Mouse (Mus musculus): ENCODE measurements around the gene Gm10842.
A peak's percentile ranks its signal among the peaks of the same experiment; 100 is the strongest.
"Not testable (repeated sequence)": the region's sequence is repeated elsewhere in the genome, so short reads cannot be mapped to it uniquely, and the experiment has no call there.

Gene Gm10842

DNA sequence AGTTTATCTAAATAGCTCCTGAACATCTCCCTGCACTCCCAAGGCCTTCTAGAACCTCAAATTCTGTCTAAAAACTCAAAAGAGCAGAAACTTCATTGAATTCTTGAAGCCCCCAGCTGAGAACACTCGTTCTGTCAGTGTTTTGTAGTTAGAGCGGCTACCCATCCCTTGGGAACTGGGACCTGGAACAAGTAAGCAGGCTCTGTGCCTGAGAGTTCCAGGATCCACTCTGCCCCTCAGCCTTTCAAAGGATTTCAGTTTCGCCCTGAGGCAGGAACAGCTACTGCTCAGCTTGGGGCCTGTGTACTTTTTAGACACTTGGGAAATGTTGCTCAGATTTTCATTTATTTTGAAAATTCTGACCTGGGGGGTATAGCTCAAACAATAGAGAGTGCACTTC is at the start of gene Gm10842:
TSS of gene Gm10842 (plus strand) at position 301 of the 400 bp plus-strand sequence.
- no peak for DNase-seq (ENCODE audit: low spot score)

DNA sequence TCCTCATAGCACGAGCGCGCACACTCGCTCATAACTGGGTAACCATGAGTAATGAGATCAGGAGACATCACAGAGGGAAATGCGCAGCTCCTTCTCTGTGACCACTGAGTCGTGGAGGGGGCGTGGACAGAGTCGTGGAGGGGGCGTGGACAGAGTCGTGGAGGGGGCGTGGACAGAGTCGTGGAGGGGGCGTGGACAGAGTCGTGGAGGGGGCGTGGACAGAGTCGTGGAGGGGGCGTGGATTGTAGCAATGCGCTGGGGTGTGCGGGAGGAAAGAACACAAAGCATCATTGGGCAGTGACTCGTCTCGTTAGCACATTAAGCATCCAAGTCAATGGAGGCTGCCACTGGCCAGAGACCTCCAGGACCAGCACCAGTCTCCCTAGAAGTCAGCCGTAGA is 34.2 kb upstream of the Gm10842 start:
- not testable (repeated sequence) for DNase-seq (ENCODE audit: low spot score)

DNA sequence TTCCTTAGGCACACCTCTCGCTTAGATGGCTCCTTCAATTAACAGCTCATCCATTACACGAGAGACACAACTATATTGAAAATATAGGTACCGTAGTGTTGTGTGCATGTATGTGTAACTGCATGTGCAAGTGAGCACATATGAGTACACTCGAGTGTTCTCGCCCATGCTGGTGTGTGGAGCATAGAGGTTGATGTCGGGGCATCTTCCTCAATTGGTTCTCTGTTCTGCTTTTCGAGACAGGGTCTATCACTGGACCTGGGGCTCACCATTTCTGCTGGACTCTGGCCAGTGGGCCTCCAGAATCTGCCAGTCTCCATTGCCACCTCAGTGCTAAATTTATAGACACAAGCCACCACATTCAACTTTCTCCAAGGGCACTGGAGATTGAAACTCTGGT is 28.9 kb upstream of the Gm10842 start:
- no peak for DNase-seq (ENCODE audit: low spot score)

DNA sequence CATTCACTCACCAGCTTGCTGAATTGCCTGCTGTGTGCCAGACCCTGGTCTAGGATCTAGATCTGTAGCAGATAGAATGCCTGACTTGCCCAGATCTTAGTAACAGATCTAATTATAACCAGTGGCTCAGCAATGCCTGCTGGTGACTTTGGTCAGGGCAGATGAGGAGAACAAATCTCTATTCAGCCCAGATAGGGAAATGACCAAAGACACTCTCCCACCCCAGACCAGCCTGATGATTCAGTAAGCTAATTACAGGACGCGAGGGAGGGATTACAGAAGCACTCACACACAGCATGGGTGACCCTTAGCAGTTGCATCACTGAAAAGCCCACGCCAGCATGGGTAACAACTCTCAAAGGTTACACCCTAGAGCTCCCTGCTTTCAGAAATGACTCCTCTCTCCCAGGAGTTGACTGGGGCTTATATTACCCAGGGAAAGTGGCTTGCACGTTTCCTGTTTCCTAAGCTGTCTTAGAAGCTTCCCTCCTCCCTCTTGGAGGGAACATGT is 26.1 kb upstream of the Gm10842 start:
- DNase-seq (ENCODE audit: low spot score): no peak

DNA sequence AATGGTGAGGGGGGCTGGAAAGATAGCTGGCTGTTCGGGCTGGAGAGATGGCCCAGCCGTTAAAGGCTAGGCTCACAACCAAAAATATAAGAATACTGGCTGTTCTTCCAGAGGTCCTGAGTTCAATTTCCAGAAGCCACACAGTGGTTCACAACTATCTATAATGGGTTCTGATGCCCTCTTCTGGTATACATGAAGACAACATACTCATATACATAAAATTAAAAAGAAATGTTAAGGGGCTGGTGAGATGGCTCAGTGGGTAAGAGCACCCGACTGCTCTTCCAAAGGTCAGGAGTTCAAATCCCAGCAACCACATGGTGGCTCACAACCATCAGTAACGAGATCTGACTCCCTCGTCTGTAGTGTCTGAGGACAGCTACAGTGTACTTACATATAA is 24.9 kb upstream of the Gm10842 start:
- DNase-seq (ENCODE audit: low spot score): not testable (repeated sequence)

DNA sequence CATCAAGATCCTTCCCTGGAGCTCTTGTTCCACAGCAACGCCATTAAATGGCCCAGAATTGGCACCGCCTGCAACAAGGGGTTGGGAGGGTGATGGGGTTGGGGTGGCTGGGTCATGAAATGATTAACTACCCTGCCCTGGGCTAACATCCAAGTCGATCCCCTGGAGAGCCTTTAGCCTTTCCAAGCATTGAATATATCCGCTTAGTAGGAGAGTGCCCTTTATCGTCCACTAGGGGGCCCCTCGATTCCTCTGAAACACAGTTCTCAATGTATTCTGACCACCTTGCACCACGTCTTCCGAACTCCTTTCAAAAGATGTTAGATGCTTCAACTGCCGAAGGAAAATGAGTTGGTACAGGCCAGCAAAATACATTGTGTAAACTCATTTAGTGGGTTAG is 22.7 kb upstream of the Gm10842 start:
- peak; percentile 26 for DNase-seq (ENCODE audit: low spot score)

DNA sequence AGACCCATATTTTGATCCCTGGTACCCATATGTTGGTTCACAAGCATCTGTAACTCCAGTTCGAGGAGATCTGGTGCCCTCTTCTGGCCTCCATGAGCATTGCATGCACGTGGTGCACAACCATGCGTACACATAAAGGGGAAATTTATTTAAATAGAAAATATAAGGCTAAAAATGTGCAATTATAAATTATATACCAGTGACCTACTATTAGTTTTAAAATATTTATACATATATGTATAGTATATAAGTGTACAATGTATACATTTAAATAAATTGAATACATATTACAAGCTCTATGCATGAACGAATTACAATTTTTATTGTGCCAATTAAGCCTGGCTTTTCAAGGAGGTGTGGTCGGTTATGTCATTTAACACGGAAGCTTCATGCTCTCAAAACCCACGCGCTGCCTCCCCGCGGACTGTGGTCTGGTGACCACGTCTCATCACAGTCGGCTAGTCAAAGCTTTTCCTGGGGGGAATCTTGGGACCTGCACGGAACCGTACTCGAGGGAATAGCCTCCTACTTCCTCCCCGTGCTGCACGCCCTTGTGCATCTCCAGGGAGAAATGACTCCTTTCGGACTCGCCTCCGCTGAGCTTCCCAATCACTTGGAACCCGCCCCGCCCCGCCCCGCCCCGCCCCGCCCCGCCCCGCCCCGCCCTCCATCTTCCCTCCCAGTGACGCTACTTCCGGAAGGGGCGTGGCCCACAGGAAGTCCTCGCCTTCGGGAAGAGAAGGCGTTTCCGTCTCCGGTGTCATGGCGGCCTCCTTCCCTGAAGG is 20.8 kb upstream of the Gm10842 start, which contains the start of gene Mettl2:
TSS of gene Mettl2 (plus strand) at position 691 of the 785 bp plus-strand sequence.
- peak; percentile 71 for DNase-seq (ENCODE audit: low spot score)

DNA sequence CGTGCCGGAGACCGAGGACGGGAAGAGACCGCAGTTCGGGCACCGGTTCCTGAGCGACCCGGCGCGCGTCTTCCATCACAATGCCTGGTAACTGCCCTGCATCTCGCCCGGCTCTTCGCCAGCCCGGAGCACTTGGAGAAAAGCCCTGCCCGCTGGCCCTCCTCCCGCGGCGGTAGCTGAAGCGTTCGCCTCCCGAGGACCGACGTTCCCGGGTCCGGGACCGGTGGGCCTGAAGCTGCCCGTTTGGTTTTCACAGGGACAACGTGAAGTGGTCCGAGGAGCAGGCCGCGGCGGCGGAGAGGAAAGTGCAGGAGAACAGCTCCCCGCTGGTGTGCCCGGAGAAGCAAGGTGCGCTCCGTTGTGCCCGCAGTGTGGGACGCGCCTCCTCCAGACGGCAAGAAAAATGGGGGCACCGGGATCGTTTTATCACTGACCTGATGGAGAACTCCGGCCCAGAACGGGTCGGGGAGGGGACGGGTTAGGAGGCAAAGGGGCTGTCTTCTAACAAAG is 20.1 kb upstream of the Gm10842 start:
- DNase-seq (ENCODE audit: low spot score): no peak

DNA sequence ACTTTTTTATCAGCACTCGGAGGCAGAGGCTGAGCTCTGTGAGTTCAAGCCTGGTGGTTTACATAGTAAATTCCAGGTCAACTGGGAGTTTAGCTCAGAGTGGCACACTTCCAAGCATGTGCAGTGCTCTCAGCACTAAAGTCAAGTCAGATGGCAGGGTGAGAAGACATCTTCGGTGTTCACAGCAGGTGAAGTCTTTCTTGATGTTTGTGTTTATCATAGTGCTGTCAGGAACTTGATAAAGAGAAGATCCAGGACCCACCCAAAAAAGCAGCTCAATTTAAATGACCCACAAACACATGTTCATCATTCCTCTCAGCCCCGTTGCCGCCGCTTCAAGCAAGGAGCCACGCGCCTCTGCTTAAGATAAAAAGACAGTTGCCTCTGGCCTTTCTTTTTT is 11.0 kb upstream of the Gm10842 start:
- no peak for DNase-seq (ENCODE audit: low spot score)

DNA sequence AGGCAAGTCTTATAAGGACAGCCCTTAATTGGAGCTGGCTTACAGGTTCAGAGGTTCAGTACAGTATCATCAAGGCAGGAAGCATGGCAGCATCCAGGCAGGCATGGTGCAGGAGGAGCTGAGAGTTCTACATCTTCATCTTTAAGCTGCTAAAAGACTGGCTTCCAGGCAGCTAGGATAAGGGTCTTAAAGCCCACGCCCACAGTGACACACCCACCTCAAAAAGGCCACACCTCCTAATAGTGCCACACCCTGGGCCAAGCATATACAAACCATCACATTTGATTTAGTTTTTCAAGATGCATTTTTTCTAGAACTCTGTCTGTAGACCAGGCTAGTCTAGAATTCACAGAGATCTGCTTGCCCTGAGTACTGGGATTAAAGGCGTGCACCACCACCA is 9.4 kb upstream of the Gm10842 start:
- not testable (repeated sequence) for DNase-seq (ENCODE audit: low spot score)

DNA sequence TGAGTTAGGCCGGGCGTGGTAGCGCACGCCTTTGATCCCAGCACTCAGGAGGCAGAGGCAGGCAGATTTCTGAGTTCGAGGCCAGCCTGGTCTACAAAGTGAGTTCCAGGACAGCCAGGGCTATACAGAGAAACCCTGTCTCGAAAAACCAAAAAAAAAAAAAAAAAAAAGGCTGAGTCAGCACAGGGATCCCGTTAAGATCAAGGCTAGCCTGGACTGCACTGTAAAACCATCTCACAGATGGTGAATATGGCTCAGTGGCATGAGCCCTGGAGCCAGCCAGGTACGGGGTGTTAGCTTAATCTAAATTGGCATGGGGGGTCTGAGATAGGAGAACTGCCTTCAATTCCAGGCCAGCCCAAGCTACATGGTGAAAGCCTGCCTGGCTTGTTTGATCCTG is 6.2 kb upstream of the Gm10842 start:
- DNase-seq (ENCODE audit: low spot score): not testable (repeated sequence)

DNA sequence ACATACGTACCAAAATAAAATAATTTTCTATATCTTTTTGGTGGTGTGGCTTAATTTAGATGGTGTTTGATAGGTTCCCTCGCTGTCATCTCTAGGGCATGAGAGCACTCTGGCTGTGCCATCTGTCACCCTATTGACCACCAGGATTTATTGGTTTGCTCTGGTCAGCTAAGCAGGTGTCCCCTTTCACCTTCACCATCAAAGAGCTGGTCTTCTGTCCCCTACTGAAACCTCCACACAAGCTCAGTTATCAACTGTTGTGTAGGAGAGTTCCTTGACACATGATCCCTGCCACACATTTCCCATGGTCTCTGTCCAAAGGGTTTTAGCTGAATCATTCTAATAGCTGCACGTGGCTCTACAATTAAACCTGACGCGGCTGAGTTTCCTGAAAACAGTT is 5.6 kb upstream of the Gm10842 start:
- DNase-seq (ENCODE audit: low spot score): no peak

DNA sequence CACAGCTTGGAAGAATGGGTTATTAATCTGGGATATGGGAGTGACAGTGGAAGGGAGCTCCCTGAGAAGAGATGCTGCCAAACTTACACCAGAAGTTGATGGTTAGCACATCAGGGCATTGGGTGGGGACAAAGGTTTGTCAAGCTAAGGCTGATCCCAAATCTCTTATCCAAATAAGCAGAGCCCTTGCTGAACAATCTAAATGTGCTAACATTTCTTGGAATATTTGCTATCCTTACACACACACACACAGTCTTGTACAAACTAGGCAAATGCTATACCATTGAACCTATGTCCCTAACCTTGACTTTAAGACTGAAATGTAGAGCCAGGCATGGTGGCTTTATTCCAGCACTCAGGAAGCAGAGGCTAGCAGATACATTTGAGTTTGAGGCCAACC is 3.1 kb upstream of the Gm10842 start:
- DNase-seq (ENCODE audit: low spot score): no peak

DNA sequence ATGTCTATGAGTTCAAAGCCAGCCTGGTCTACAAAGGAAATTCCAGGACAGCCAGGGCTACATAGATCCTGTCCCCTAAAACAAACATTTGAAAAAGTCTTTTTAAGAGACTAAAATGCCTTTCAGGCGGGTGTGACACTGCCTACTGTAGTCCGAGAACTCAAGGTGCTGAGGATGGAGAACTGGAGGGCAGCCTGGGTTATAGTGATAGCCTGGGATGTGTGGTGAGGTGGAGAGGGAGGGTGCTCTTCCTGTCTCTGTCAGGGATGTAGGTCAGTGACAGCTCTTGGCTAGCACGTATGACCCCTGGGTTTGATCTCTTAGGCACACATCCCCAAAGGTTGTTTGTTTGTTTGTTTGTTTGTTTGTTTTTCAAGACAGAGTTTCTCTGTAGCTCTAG is 2.6 kb upstream of the Gm10842 start:
- no peak for DNase-seq (ENCODE audit: low spot score)

DNA sequence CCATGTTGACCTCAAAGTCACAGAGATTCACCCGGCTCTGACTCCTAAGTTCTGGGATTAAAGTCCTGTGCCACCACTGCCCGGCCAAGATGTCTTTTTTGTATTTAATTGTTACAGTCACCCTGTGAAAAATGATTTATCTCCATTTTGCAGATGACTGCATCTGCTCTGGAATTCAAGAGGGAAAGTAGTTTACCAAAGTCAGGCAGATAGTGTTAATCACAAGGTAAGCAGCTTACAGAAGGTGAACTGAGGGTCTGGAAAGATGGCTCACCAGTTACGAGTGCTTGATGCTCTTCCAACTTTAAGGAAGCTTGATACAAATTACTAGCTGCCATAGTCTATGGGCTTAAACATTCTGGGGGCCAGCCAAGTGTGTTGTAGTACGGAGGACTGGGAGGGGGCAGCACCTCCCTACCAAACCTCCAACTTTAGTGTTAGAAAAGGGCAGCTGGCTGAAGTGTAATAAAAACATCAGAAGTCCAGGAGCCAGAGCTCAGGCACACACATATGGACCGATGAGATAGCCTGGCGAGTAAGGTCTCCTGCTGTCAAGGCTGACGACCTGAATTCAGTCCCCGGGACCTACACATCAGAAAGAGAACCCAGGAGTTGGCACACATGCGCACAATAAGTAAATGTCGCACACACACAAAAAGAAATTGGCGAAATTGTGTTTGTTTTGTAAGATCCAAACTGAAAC is 2.0 kb upstream of the Gm10842 start:
- DNase-seq (ENCODE audit: low spot score): no peak

DNA sequence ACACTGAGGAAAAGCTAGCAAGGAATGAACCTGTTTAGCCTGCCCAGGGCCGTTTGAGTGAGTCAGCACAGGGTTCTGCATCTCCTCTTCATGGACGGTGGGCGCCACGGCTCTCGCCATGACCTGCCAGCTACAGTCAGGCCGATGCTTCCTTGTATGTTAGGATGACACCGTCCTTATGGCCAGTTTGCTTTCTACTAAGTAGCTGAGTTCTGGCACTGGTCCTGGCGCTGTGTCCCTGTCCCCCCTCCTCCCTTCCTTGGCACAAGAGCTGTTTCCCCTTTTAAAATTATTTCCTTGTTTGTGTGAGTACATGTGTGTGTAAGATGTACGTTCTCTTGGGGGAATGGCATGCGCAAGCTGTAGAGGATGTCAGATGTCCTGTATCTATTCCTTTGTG is 1.5 kb upstream of the Gm10842 start:
- DNase-seq (ENCODE audit: low spot score): no peak

DNA sequence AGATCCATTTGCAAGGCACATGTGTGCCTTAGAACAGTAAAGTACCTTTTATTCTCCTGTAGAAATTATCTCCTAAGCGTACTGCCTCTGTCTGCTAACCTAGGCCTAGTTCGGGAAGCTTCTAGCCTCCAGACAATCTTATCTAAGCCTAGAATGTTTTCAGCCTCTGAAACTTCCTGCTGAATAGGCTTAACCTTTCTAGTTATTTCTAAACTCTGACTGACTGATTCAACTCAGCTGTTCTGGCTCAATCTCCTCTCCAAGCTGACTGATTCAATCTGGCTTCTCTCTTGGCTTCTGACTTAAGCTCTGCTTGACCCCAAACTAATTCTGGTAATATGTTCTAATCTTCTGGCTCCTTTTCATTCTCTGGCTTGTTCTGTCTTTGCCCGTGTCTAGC is 2.7 kb downstream of the Gm10842 start:
- DNase-seq (ENCODE audit: low spot score): no peak

DNA sequence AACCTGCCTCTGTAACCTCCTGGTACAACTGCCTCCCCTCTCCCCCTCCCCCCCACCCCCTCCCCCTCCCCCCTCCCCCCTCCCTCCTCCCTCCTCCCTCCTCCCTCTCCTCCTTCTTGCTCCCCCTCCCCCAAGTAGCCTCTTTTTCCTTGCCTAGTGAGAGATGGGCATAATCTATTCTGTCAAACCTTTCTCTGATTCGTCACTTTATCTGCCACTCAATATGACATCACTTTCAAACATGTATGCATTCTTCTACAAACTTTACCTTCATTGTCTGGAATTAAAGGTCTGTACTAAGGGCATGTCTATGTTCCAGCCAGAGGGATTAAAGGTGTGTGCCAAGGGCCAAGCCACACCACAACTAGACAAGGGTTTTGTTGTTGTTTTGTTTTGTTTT is 3.1 kb downstream of the Gm10842 start:
- no peak for DNase-seq (ENCODE audit: low spot score)

DNA sequence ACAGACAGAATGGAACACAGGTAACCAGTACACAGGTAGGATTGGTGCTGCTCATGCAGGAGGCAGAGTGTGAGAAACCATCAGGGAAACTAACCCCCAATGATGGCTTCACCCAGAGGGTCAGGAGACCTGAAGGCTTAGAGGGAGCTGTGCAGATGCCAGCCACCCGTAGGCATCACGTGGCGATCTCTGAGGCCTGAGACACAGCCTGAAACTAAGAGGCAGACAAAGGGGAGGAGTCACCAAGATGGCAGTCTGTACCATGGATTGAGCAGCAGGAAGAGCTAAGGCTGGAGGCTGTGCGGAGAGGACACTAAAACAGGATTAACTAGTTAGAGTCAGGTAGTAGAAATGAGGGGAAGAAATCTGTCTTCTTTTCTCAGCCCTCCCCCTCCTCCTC is 4.0 kb downstream of the Gm10842 start:
- no peak for DNase-seq (ENCODE audit: low spot score)

DNA sequence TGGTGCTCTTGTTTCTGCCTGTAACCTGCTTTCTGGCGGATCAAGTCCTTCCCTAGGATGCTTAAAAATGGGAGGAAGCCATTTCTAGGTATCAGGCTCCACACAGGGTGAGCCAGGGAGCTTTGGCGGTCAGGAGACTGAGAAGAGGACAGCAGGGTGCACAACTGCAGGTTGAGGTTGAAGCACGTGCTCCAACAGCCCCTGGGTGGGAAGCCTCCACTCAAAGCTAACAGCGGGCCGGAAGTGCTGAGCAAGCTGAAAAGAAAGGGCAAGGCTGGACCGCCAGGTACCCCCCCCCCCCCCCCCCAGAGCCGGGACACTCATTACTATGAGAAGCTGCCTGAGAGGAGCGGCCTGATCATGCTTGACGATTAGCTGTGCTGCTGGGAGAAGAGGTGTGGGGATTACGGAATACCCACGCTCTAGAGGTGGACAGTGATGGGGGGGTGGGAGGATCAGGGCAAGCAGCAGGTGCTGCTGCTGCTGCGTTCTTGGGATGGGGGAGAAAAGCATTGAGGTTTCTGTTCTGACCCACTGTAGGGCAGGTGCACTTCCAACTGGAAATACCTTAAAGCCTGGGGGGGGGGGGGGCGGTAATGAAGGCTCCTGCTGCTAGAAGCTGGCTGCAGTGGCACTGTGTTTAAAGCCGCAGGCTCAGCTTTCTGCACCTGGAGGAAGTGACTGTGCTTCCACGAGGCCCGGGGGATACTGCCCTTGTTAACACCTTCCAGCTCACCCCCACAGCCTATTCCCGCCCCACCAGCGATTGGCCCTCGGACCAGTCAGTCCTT is 4.7 kb downstream of the Gm10842 start:
- DNase-seq (ENCODE audit: low spot score): peak; percentile 19

DNA sequence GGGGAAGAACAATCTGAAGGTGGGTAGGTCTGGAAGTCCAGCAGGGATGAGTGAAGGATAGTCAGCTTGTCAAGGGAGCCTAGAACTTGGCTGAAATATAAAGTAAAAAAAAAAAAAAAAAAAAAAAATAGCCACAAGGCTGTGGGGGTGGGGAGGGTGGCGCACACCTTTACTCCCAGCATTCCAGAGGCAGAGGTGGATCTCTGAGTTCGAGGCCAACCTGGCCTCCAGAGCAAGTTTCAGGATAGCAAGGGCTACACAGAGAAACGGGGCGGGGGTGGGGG is 5.3 kb downstream of the Gm10842 start:
- no peak for DNase-seq (ENCODE audit: low spot score)

DNA sequence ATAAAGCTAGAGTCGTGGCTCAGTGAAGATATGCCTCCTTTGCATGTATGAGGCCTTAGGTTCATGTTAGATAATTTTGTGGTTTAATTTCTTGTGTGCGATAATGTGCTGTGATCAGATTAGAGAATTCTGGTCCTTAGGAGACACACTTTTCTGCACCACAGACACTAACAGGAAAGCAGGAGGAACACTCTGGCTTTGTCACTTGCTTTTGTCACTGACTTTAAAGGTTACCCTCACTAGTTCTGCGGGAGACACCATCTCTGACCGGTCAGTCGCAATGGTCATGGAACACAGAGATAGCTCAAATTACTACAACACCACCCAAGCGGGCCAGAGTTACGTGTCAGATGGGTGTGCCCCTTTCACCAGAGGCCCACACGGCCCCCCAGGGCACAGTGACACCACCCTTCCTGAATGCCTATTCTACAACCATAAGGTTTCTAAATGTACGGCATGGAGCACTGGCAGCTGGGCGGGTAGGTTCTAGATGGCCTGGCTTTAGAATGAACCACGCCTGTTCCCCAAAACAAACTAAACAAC is 5.7 kb downstream of the Gm10842 start:
- DNase-seq (ENCODE audit: low spot score): no peak
